Mouse (Mus musculus) megakaryocyte, embryonic 14.5 days (primary cell): Measurements from ENCODE around the gene Dbn1. TPM values are rescaled to one million over a fixed set of nuclear protein-coding genes. Genes with fewer than 3 reads are reported as not detected.

ENCODE experiments used
- H3K27me3 ChIP-seq: replicated peaks from 2 replicates; pipeline ENCODE3; 2012; ENCODE audit warnings: inconsistent platforms
- H3K36me3 ChIP-seq: replicated peaks from 2 replicates; pipeline ENCODE3; 2012; ENCODE audit warnings: low read length, inconsistent platforms, mixed read lengths
- H3K4me1 ChIP-seq: 2 replicates; pipeline ENCODE4 v1.6.1; 2012; ENCODE audit warnings: inconsistent platforms
- H3K4me3 ChIP-seq: replicated peaks from 2 replicates; pipeline ENCODE3; 2012; ENCODE audit warnings: moderate library complexity, mild to moderate bottlenecking, inconsistent platforms
- H3K9me3 ChIP-seq: 2 replicates; pipeline ENCODE4 v1.6.1; 2012; ENCODE audit warnings: inconsistent platforms
- FLI1 ChIP-seq: IDR thresholded peaks from 2 replicates; pipeline ENCODE4 v1.6.1; 2012; ENCODE audit warnings: low read length, inconsistent platforms, mixed read lengths
- GATA1 ChIP-seq: IDR thresholded peaks from 3 replicates; pipeline ENCODE4 v1.6.1; 2012; ENCODE audit warnings: mixed read lengths, low read length, inconsistent platforms, borderline replicate concordance
- polyA plus RNA-seq: library from polyadenylated mRNA; stranded (reverse); fragments of >175 nt; gene quantifications from 2 replicates; pipeline ENCODE4 v1.2.3, GENCODE M21; 2012; ENCODE audit warnings: low replicate concordance; ENCODE audit not compliant: insufficient read depth

Gene Dbn1
- polyA plus RNA-seq, 1 experiment, result 1.8 TPM

GRCm38 (mm10) chr13:55525733-55526553, 38.0 kb upstream of the Dbn1 start:
- Histone ChIP-seq H3K9me3 (peaks cover under 1% of the 10 kb centered on the region), H3K36me3 (peaks cover 61% of the 10 kb centered on the region), H3K4me3 (no peak overlapping the region), H3K27me3 (peaks cover 3% of the 10 kb centered on the region), H3K4me1 (peaks cover 78% of the 10 kb centered on the region)
- TF ChIP-seq GATA1 (no peak), FLI1 (no peak)

GRCm38 (mm10) chr13:55523951-55524600, 36.2 kb upstream of the Dbn1 start:
- Histone ChIP-seq H3K36me3 (peaks cover 43% of the 10 kb centered on the region), H3K27me3 (peaks cover 16% of the 10 kb centered on the region), H3K4me3 (no peak overlapping the region), H3K9me3 (peaks cover 10% of the 10 kb centered on the region), H3K4me1 (peaks cover 63% of the 10 kb centered on the region)
- no peak for TF ChIP-seq FLI1
- no peak for TF ChIP-seq GATA1

- Histone ChIP-seq H3K4me1 (peaks cover 55% of the 10 kb centered on the region), H3K36me3 (peaks cover 41% of the 10 kb centered on the region), H3K27me3 (peaks cover 16% of the 10 kb centered on the region), H3K9me3 (peaks cover 10% of the 10 kb centered on the region), H3K4me3 (no peak overlapping the region)
- no peak for TF ChIP-seq FLI1
These were observed 35.4 kb upstream of the Dbn1 start for GRCm38 (mm10) chr13:55523278-55523677.

GRCm38 (mm10) chr13:55522730-55523129, 34.8 kb upstream of the Dbn1 start:
- TF ChIP-seq FLI1 (no peak), GATA1 (no peak)
- Histone ChIP-seq H3K36me3 (peaks cover 41% of the 10 kb centered on the region), H3K4me1 (peaks cover 53% of the 10 kb centered on the region), H3K9me3 (peaks cover 10% of the 10 kb centered on the region), H3K4me3 (no peak overlapping the region), H3K27me3 (peaks cover 16% of the 10 kb centered on the region)

GRCm38 (mm10) chr13:55519606-55520005, 31.7 kb upstream of the Dbn1 start:
- peaks cover 28% of the 10 kb centered on the region for H3K4me1 ChIP-seq
- H3K9me3 ChIP-seq, result peaks cover 10% of the 10 kb centered on the region
- no peak overlapping the region for H3K4me3 ChIP-seq
- TF ChIP-seq FLI1, result no peak
- TF ChIP-seq GATA1, result no peak
- peaks cover 22% of the 10 kb centered on the region for H3K36me3 ChIP-seq
- H3K27me3 ChIP-seq, result peaks cover 23% of the 10 kb centered on the region

- peaks cover 24% of the 10 kb centered on the region for H3K27me3 ChIP-seq
- H3K36me3 ChIP-seq, result peaks cover 5% of the 10 kb centered on the region
- TF ChIP-seq GATA1 (no peak), FLI1 (no peak)
- no peak overlapping the region for H3K4me3 ChIP-seq
- H3K9me3 ChIP-seq, result peaks cover 10% of the 10 kb centered on the region
- H3K4me1 ChIP-seq, result peaks cover 28% of the 10 kb centered on the region
These were observed 29.0 kb upstream of the Dbn1 start for GRCm38 (mm10) chr13:55516955-55517354.

- TF ChIP-seq GATA1, result no peak
- TF ChIP-seq FLI1, result no peak
- Histone ChIP-seq H3K4me3 (peak overlapping the region; percentile 96), H3K36me3 (peaks cover 36% of the 10 kb centered on the region), H3K27me3 (peaks cover 8% of the 10 kb centered on the region), H3K9me3 (no peaks in the 10 kb centered on the region), H3K4me1 (peaks cover 55% of the 10 kb centered on the region)
These were observed 25.9 kb upstream of the Dbn1 start for GRCm38 (mm10) chr13:55513828-55514227.

- H3K4me1 ChIP-seq, result peaks cover 61% of the 10 kb centered on the region
- peak within 1 kb of the TSS; percentile 96 for H3K4me3 ChIP-seq
- peaks cover 8% of the 10 kb centered on the region for H3K27me3 ChIP-seq
- TF ChIP-seq GATA1 (no peak), FLI1 (no peak)
- H3K36me3 ChIP-seq, result peaks cover 42% of the 10 kb centered on the region
- H3K9me3 ChIP-seq, result no peaks in the 10 kb centered on the region
These were observed 25.3 kb upstream of the Dbn1 start, which contains the start of gene Pdlim7 for GRCm38 (mm10) chr13:55513111-55513748. Pdlim7 (minus strand) TSS chr13:55513676.

GRCm38 (mm10) chr13:55512379-55513031, 24.6 kb upstream of the Dbn1 start:
- peaks cover 62% of the 10 kb centered on the region for H3K4me1 ChIP-seq
- TF ChIP-seq GATA1 (no peak), FLI1 (no peak)

More at GRCm38 (mm10) chr13:55512379-55513031, 24.6 kb upstream of the Dbn1 start:
- Histone ChIP-seq H3K27me3 (peaks cover 8% of the 10 kb centered on the region), H3K36me3 (peaks cover 49% of the 10 kb centered on the region), H3K4me3 (peak overlapping the region; percentile 96), H3K9me3 (no peaks in the 10 kb centered on the region)
